Mouse (Mus musculus) T-cell, adult 66 days (primary cell): ENCODE measurements around the gene Shq1. TPM values are rescaled to one million over a fixed set of nuclear protein-coding genes. Genes with fewer than 3 reads are reported as not detected.

ENCODE experiments used
- total RNA-seq, 2 experiments: library from RNA; stranded (reverse); gene quantifications; 3 replicates in 1 of 2; 4 replicates in 1 of 2; pipeline ENCODE4 v1.2.4; 2023

Shq1 gene
- 10 to 100 TPM; 10.6 to 12.7 TPM for total RNA-seq

DNA sequence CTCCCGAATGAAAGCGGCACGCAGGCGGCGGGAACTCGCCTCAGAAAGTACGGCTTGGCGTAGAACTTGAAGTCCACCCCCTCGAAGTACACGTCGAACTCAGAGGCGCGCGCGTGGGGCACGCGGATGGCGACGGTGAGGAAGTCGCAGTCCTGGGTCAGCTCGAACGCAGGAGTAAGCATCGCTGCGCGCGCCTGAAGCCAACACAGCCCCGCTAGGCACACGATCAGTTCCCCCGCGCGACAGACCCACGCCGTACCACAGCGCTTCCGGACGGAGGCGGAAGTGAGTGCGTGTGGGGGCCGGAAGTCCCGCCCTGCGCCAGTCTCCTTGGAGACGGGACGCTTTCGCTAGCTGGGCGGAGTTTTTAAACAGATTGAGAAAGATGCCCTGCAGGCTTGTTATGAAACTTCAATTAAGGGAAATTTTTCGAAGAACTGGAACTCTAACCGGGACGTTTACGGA lies at the start of gene Shq1:
TSS of gene Shq1 (minus strand) at position 278 of the 465 bp plus-strand sequence.

DNA sequence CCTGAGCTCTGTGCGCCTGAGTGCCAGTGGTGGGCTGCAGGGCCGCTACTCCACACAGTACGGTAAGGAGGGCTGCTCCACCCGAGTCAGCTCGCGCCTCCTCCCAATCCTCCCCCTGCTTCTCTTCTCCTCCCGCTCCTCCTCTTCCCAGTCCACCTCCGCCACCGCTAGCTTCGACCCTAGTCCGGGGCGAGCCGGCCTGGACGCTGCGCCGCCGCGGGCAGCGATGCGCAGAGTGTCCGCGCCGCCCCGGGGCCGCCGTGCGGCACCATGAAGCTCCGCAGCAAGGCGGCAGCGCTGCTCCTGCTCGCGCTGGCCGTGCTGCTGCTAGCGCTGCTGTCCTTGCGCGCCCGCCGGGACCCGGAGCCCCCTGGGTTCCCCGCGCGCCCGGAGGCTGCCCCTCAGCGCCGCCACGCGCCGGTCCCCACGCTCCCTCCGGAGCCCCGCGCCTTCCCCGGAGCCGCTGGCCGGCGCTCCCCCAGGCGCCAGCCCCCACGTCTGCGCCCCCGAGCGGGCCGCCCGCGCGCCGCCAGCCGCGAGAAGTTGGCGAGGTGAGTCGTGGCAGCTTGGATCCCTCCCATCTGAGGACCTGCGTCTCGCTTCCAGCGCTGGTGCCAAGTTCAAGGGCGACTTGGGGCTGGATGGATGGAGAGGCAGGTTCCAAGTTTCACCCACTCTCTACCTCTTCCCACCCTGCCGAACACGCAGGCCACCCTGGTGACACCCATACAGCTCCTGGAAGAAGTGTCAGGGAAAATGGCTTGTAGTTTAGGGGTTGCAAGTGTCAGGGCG lies 33.8 kb upstream of the Shq1 start, which contains the start of gene Gxylt2:
TSS of gene Gxylt2 (plus strand) at position 161 of the 792 bp plus-strand sequence.

Other genes starting within 250 kb of the Shq1 start
- not detected for gene Gxylt2, start 33.6 kb upstream of the Shq1 start, total RNA-seq
- 100 to 1,000 TPM; 109 to 117 TPM for gene Ppp4r2, start 162.5 kb upstream of the Shq1 start, total RNA-seq